Mouse (Mus musculus) 3134 (cell line): ENCODE measurements around the gene Fmnl3.
A peak's percentile ranks its signal among the peaks of the same experiment; 100 is the strongest.

Source experiments
- DNase-seq: peaks from one replicate; pipeline ENCODE4 v3.0.0-alpha.2; 2011; ENCODE audit warnings: low spot score; ENCODE audit not compliant: insufficient read length; ENCODE audit errors: extremely low read depth

Fmnl3 gene

DNA sequence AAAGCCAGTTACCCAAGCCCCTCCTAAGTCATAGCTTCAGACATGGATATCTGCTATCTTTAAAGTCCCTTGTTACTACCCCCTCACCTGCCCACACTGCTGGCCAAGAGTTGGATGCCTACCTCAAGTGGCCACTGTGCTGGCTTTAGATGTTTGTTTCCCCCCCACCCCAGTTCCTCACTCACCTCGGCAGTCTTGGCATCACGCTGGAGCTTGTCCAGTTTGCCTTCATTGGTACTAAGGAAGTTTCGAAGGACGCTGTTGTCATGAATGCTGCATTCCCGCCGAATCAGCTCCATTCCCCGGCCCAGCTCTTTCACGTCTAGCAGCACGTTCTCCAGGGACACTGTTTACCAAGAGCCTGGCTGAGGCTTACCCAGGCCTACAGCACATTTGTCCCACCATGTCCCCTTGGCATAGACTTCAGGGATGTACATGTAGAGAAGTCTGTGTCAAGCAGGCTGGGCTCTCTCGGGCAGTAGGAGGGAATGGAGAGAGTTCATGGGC is 50.1 kb downstream of the Fmnl3 start:
- no peak for DNase-seq

GRCm38 (mm10) chr15:99319411-99319871 is 50.8 kb downstream of the Fmnl3 start:
- DNase-seq, result no peak

DNA sequence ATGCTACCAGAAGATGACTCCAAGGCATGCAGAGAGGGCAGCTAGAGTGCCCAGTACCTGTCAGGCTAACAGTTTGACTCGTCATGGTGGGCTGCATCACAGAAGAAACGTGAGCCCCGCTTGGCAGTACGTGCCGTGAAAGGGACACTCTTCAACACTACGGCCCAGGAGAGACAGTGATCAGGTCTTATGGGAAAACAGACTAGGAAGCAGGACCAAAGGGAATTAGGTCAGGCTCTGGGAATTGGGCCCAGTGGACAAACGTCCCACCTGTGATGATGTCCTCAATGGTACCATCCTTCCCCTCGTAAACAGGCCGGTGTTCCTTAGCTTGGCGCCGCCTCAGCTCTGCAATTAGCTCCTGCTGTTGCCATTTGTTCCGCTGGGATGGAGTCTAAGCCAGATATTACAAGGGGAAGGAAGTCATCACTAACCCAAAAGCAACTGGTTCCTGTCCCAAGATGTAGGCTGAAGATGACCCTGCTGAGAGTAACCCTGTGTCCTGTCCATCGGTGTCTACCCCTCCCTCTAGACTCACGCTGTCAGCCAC is 51.3 kb downstream of the Fmnl3 start:
- DNase-seq, result no peak

DNA sequence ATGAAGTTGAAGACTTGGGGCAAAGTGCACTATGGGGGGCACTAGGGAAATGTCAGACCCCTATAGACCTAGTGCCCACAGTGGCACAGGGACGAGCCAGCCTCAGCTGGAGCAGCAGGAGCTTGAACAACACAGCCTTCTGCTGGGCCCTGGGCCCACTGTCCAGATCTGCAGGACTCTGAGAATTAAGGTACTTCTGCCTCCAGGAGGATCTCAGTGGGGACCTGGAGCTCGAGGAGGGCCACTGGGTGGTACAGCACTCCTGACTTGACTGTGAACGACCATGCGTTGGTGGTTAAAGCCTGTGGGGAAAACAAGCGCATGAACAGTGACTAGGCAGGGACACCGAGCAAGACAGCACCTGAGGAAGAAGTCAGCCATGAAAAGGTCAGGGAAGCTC is 52.2 kb downstream of the Fmnl3 start:
- DNase-seq, result no peak

DNA sequence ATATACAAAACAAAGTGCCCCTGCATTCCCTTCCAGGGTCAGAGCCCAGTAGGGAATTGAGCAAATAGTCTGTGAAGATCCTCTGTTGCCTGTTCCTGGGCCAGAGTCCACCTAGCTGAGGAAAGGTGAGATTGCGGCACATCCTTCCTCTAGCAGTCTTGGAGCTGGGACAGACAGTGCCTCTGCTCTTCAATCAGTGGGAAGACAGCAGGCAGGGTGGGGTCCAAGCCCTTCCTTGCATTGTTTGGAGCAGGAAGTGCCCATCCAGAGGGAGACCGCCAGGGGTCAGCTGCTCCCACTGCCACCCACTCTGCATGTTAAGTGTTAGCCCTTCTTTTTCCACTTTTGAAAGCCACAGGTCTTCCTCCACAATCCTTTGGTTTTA is 53.0 kb downstream of the Fmnl3 start:
- no peak for DNase-seq

DNA sequence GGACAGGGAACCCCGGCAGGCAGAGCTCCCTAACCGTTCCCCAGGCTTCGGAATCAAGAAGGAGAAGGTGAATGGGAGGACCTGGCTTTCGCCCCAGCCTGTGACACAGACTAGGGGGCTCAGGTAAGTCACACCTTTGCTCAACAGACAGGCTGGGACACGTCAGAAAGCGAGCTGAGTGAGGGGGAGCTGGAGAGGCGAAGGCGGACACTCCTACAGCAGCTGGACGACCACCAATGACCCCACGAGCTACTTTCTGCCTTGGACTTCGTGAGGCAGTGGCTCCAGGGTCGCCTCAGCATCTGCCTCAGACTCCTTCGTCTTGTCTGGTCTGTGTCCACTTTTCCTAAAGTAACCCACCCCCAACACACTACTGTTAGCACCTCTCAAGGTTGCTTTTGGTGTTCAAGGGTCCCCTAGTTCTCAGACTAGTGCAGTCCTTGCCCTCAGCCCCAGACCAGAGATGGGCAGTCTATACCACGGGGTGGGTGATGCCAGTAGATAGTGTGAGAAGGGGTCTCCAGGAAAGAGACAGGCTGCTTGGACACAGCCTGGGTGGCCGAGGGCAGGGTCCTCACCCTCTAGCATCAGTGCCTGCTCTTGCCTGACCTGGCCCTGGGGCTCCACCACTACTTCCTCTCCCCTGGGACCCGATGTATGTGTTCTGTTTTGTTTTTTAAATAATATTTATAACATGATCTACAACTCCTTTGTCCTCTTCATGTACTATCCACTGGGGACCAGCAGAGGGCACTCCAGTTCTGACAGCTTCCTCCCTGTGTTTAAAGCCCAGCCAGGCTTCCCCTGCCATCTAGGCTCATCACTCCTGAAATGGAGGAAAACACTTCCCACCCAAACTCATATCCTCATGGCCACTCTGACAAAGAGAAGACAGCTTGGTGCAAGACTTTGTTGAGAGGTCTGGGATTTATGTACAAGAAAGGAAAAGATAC is 53.7 kb downstream of the Fmnl3 start:
- no peak for DNase-seq

GRCm38 (mm10) chr15:99314891-99315290 is 55.4 kb downstream of the Fmnl3 start:
- no peak for DNase-seq

DNA sequence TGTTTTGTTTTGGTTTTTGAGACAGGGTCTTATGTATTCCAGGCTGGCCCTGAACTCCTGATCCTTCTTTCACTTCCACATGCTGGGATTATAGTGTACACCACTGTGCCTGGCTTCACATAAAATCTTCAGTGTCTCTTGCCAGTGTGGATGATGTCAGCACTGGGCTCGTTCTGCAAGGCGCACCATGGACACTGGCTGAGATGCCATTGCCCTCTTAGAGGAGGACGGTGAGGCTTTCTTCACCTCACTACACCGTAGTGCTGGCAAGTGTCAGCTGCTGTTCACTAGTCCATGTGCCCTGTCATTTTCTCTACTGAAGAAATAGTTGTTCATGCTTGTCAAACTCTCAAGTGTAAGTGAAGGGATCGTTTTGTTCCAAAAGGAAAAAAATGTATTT is 59.7 kb downstream of the Fmnl3 start:
- no peak for DNase-seq

DNA sequence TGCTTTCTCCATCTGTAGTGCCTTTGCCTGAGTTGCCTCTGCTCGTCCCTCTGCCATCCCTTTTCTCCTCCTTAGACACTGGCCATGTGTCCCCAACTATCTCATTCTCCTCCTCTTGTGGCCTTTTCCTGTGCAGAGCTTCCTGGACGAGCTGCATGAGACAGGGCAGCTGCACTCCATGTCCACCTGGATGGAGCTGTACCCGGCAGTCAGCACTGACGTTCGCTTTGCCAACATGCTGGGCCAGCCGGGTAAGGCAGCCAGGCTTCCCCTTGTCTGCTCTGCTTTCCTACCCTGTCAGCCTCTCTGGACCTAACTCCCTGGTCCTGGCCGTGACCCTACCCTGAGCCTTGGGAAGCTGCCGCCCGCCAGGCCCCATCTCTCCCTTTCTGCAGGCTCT is 60.7 kb downstream of the Fmnl3 start:
- no peak for DNase-seq

- no peak for DNase-seq
Measured at GRCm38 (mm10) chr15:99307476-99307875, 62.8 kb downstream of the Fmnl3 start.

DNA sequence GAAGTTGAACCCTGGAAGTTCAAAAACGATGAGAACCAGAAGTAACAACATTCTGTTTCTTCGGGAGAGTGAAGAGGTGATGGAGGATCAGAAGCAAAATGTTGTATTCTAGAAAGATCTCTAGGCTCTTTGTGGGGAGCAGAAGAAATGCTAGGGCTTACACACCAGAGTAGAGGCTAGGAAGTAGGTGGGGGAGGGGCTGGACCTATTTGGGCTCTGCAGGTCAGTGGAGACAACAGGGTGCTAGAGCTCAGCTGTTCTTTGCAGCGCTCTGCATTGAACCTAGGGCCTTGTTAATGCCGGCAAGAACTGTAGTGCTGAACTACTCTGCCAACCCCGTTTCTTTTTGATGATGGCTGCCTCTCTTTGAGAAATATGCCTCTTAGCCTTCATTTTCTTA is 74.1 kb downstream of the Fmnl3 start:
- DNase-seq, result no peak

GRCm38 (mm10) chr15:99295484-99295981 is 74.7 kb downstream of the Fmnl3 start, which contains the start of gene Fam186b:
TSS of gene Fam186b (minus strand) at chr15:99295888.
- DNase-seq, result no peak

DNA sequence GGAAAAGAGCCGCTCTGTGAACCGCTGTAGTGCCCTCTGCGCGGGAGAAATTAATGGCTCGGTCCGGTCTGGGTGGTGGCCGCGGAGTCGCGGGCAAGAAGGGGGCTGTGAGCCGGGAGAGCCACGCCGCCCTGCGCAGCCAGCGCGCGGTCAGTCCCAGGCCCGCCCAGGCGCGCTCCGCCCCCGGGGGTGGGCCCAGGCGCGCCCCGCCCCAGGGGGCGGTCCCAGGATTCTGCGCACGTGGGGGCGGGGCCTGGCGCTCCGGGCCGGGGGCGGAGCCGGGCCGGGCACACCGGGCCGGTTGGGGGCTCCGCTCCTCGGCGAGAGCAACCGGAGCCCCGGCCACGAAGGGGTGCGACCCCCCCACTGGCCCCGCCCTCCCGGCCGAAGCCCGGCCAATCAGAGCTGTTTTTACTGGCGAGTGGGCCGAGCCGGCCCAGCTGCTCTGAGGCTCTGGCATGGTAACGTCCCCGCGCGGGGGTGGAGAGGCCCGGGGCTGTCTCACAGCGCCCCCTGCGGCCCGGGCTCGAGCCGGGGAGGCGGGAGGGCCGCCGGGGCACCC is 75.4 kb downstream of the Fmnl3 start, which contains the start of gene Prpf40b:
Prpf40b (plus strand) TSS at position 275 of the 562 bp plus-strand sequence.
- DNase-seq, result peak; percentile 84

GRCm38 (mm10) chr15:99294287-99294686 is 76.0 kb downstream of the Fmnl3 start:
- no peak for DNase-seq

DNA sequence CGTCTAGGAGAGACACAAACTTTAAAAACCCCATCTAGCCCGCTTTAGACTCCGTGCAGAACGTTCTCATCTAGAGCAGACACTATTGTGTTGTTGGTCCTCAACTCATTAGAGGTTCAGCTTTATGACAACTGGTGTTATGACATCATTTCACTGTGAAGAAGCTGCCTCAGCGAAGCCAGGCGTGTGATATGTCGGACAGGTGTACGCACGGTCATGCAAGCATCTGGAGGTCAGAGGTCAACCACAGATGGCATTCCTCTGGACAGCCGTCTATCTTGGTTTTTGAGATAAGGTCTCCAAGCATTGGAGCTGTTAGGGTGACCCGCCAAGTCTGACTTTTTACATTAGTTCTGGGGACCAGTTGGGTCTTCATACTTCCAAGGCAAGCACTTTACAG is 79.7 kb downstream of the Fmnl3 start:
- DNase-seq, result no peak

DNA sequence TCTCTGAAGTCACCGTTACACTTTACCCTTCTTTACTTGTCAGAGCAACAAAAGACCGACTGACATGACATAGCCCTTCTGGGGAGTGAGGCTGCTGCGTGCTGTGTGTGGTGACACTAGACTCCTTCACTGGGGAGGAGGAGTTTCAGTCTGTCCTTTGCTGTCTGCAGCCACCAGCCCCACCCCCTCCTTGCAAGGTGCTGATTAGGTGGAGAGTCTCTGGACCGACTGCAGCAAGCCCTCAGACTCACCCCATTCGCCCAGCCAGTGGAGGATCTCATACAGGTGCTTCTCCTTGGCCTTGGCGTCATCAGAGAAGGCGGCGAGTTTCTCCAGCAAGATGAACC is 85.1 kb downstream of the Fmnl3 start:
- no peak for DNase-seq

DNA sequence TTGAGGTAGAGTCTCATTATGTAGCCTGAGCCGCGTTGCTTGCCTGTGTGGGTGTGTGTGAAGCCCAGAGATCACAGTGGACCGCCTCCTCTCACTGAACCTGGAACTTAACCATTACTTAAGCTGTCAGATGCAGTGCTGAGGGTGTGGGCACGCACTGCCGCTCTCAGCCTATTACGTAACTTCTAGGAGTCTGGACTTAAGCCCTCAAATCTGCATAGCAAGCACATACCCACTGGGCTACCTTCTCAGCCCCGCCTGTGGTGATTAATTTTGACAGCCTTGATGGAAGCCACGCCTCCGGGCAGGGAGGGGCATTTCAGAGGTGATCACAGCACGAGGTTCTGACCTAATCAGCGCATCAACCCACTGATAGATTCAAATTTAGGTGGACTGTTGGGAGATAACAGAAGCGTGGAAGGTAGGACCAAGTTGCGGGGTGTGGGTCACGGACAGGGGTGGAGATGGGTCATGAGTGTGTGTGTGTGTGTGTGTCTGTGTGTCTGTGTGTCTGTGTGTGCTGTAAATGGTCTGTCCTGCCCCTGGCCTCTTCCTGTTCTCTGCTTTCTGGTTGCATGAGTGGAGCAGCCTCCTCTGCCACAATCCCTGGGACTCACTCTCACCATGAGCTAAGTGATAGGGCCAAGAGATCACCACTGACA is 85.6 kb downstream of the Fmnl3 start:
- DNase-seq, result no peak

DNA sequence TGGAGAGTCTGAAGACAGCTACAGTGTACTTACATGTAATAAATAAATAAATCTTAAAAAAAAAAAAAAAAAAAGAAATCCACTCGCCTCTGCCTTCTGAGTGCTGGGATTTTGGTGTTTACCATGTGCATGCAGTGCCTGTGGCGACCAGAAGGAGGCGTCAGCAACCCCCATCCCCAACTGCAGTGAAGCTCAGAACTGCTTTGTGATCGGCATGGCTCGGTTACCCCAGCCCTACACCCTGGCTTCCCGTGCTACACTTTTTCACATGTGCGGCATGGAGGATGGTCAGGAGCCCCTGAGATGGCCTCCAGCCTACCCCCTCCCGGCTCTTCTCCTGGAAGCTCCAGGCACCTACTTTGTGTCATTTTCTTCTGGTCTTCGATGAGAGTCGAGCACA is 86.8 kb downstream of the Fmnl3 start:
- DNase-seq, result no peak

GRCm38 (mm10) chr15:99278271-99278670 is 92.0 kb downstream of the Fmnl3 start:
- DNase-seq, result no peak

DNA sequence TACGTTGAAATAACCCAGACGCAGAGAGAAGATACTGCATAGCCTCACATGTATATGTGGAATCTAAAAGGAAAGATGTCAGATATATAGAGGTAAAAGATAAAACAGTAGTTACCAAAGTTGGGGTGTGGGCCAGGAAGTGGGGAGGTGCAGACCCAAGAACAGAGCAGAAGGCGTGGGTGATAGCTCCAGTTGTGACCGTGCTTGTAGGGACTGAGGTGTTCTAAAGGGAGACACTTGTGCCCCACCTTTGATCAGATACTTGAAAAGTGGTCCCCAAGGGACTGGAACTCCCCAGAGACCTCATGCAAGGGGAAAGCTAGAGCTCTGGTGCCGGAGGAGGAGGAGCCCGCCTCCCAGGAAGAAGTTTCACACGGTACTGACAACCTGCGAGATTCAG is 94.2 kb downstream of the Fmnl3 start:
- DNase-seq, result no peak
